ENCODE assay signal across 15 mouse cellular contexts in the genomic region with DNA sequence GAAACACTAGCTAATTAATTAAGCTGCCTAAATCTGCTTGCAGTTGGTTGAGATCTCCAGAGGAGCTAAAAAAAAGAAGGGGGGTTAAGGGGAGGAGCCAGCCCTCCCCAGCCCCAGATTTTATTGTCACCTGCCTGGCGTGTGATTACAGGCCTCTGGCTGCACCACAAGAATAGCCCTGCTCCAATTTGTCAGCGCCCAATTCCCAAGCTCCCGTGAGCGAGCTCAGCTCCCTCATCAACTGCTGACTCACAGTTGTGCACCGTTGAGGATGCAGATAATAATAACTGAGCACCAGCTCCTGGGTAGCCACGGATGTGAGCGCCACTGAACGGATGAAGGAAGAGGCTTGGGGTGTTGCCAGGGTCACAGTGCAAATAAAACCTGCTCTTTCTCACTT. TPM values are rescaled to one million over a fixed set of nuclear protein-coding genes. Genes with fewer than 3 reads are reported as not detected.
A peak's percentile ranks its signal among the peaks of the same experiment; 100 is the strongest.
DNase-seq lines count a peak whose midpoint lies in the region; ATAC-seq and TF ChIP-seq lines count a peak whose summit lies in the region.
"Had no signal": no experiment of that assay in that cellular context is flagged by ENCODE, and none has a peak within 500 bp of the region (broad histone marks: within the 10 kb centered on the region; RNA-seq: fewer than 3 reads in every experiment).

No protein-coding gene starts in this region.

- ATAC-seq in heart, postnatal 0 days (ENCODE audit: insufficient read depth, low read depth) = peak; percentile 67
- no peak for ATAC-seq in heart, embryonic 11.5 days (replicated peaks; ENCODE audit: insufficient number of reproducible peaks, low FRiP score, low TSS enrichment)
- peak; percentile 42 to 59; a peak in 3 of 4 replicates for ATAC-seq in hematopoietic stem cell, adult 5-6 weeks (replicated peaks in 1 of 2; ENCODE audit: insufficient read depth in 1 of 2, low FRiP score in 2 of 2, low TSS enrichment in 1 of 2, low read depth in 1 of 2, poor library complexity in 2 of 2, severe bottlenecking in 2 of 2)
- ATAC-seq: CD4-positive, CD25-positive, alpha-beta regulatory T cell, adult 4 months; Patski had no signal

- H3K4me3 ChIP-seq in heart, postnatal 0 days (ENCODE audit: low read depth, low read length) = no peak overlapping the region
- H3K4me3 ChIP-seq in heart, embryonic 11.5 days (ENCODE audit: low read depth, low read length) = no peak overlapping the region
- no peak overlapping the region for H3K4me3 ChIP-seq in cortical plate, adult 2 months (ENCODE audit: insufficient read depth, low read length)
- H3K4me3 ChIP-seq: erythroblast, embryonic 14.5 days; myocyte had no signal

- H3K4me1 ChIP-seq in heart, postnatal 0 days (ENCODE audit: control insufficient read depth, insufficient read depth) = peaks cover 23% of the 10 kb centered on the region
- peaks cover 23% of the 10 kb centered on the region for H3K4me1 ChIP-seq in heart, embryonic 11.5 days (ENCODE audit: control insufficient read depth, insufficient read depth, low read length)
- H3K4me1 ChIP-seq in cortical plate, adult 2 months (ENCODE audit: control insufficient read depth, insufficient read depth, low read length) = peaks cover 24% of the 10 kb centered on the region

- no peak for TF ChIP-seq CTCF in heart, postnatal 0 days (IDR thresholded peaks at IDR 0.05; ENCODE audit: low read depth)
- TF ChIP-seq CTCF in cortical plate, adult 2 months (IDR thresholded peaks at IDR 0.05; ENCODE audit: extremely low read depth, insufficient read depth, low read length) = no peak

- H3K9ac ChIP-seq in heart, postnatal 0 days (replicated peaks; ENCODE audit: low read depth, low read length) = no peak overlapping the region
- no peak overlapping the region for H3K9ac ChIP-seq in heart, embryonic 11.5 days (ENCODE audit: low read depth, low read length)
- H3K9ac ChIP-seq: liver, embryonic 14.5 days had no signal

- no peak for TF ChIP-seq EP300 in heart, postnatal 0 days (IDR thresholded peaks at IDR 0.05; ENCODE audit: low read depth)

- peak; percentile 42 for DNase-seq in heart, postnatal 0 days (ENCODE audit: low spot score)
- DNase-seq in Muller cell, postnatal 12 days (ENCODE audit: inconsistent ontology term) = peak; percentile 36
- no peak for DNase-seq in thymus, adult 18-20 months
- DNase-seq in spleen, postnatal 10 days (ENCODE audit: low spot score in 2 of 2) = no peak
- DNase-seq: adrenal gland, adult 2 months; kidney, postnatal 10 days; thymus, postnatal 36 days had no signal

- H3K36me3 ChIP-seq in heart, postnatal 0 days (replicated peaks; ENCODE audit: control insufficient read depth, insufficient read depth, low read length) = peaks cover 21% of the 10 kb centered on the region
- peaks cover 4% of the 10 kb centered on the region; the same call in 1 of the 2 replicates for H3K36me3 ChIP-seq in heart, embryonic 11.5 days (ENCODE audit: control insufficient read depth, insufficient read depth, low read length)

- 19% methylated on average over 8 of the region's 8 CpGs for WGBS in heart, postnatal 0 days
- 27% methylated on average over 8 of the region's 8 CpGs for WGBS in heart, embryonic 11.5 days (ENCODE audit: insufficient replicate concordance)

- H3K9me3 ChIP-seq in heart, postnatal 0 days (replicated peaks; ENCODE audit: control insufficient read depth, low read length) = no peaks in the 10 kb centered on the region
- H3K9me3 ChIP-seq in heart, embryonic 11.5 days (replicated peaks; ENCODE audit: control insufficient read depth, low read length) = no peaks in the 10 kb centered on the region

- H3K27me3 ChIP-seq in heart, postnatal 0 days (ENCODE audit: control insufficient read depth, insufficient read depth, low read length) = no peaks in the 10 kb centered on the region
- no peaks in the 10 kb centered on the region for H3K27me3 ChIP-seq in heart, embryonic 11.5 days (ENCODE audit: control insufficient read depth, insufficient read depth, low read length)
- H3K27me3 ChIP-seq: Patski had no signal

- H3K27ac ChIP-seq in heart, postnatal 0 days (ENCODE audit: low read depth) = no peak overlapping the region
- H3K27ac ChIP-seq in heart, embryonic 11.5 days (ENCODE audit: low read depth, low read length) = no peak overlapping the region
- H3K27ac ChIP-seq in cortical plate, adult 2 months (ENCODE audit: insufficient read depth, low read length) = peak overlapping the region; percentile 69
- H3K27ac ChIP-seq: liver, embryonic 14.5 days had no signal

- no peak for TF ChIP-seq POLR2A in cortical plate, adult 2 months (IDR thresholded peaks at IDR 0.05; ENCODE audit: extremely low read depth, insufficient read depth, low read length)

- no peak overlapping the region for H3K4me2 ChIP-seq in heart, postnatal 0 days (ENCODE audit: low read depth, low read length)
- no peak overlapping the region for H3K4me2 ChIP-seq in heart, embryonic 11.5 days

RNA-seq across cellular contexts. Expression of a gene that starts 13.6 kb away (rescaled TPM):
- 17.0 and 43.9 TPM in 2 replicates for total RNA-seq in heart, postnatal 0 days (2014; rRNA removed; ENCODE audit: low replicate concordance)
- polyA plus RNA-seq in heart, postnatal 0 days (2015; fragmentation: Nextera tagmentation; extraction: Ambion mirVana) = 8.8 and 10.8 TPM in 2 replicates
- 13.0 and 15.7 TPM in 2 replicates for polyA plus RNA-seq in heart, embryonic 11.5 days (2014; fragmentation: Nextera tagmentation; extraction: Ambion mirVana)
- polyA plus RNA-seq in cortical plate, adult 2 months (2012; rRNA removed) = 314 and 333 TPM in 2 replicates
- total RNA-seq in hematopoietic stem cell, adult 5-6 weeks (2017) = 38.3 and 47.0 TPM in 2 replicates

Comparison
In these comparisons a context has a peak if more than half of its experiments do, and no peak if none do; other contexts are left out.
1. DNase-seq: peak in heart, postnatal 0 days (single experiment) and Muller cell, postnatal 12 days (single experiment); none in thymus, adult 18-20 months (0 of 2) and spleen, postnatal 10 days (0 of 2).
2. RNA of a gene that starts 13.6 kb away (polyA plus RNA-seq): 314 to 333 TPM in cortical plate, adult 2 months; 13.0 to 15.7 TPM in heart, embryonic 11.5 days and 8.8 to 10.8 TPM in heart, postnatal 0 days; every median in the first group is over 10 times any median in the second.